Mouse (Mus musculus) MEL (cell line): ENCODE results near the gene Nxph4. TPM values are rescaled to one million over a fixed set of nuclear protein-coding genes. Genes with fewer than 3 reads are reported as not detected.
A peak's percentile ranks its signal among the peaks of the same experiment; 100 is the strongest.

Experiments
- DNase-seq: peaks from one replicate; pipeline ENCODE4 v3.0.0; 2011; ENCODE audit warnings: low read depth, low spot score
- H3K27ac ChIP-seq: 2 replicates; pipeline ENCODE4 v1.5.1; 2012; ENCODE audit warnings: low read depth, mild to moderate bottlenecking, control low read depth, low read length, moderate library complexity; ENCODE audit not compliant: control insufficient read depth
- H3K27me3 ChIP-seq, 2 experiments: fragments of 150-350 bp in 1 of 2; sonication (generic) in 1 of 2; 2 replicates each; pipeline ENCODE4 v1.6.1; 2012; ENCODE audit warnings: low read length in 2 of 2, mild to moderate bottlenecking in 2 of 2, improper control_type of control experiment in 1 of 2, moderate library complexity in 1 of 2; ENCODE audit not compliant: insufficient read depth in 2 of 2, control insufficient read depth in 1 of 2
- H3K36me3 ChIP-seq, 2 experiments: 2 replicates each; pipeline ENCODE4 v1.6.1; 2012 to 2014; ENCODE audit warnings: low read length in 2 of 2, improper control_type of control experiment in 1 of 2, inconsistent platforms in 1 of 2, mild to moderate bottlenecking in 1 of 2; ENCODE audit not compliant: insufficient read depth in 2 of 2, control insufficient read depth in 1 of 2
- H3K4me1 ChIP-seq, 2 experiments: fragments of 150-350 bp in 1 of 2; sonication (generic) in 1 of 2; 2 replicates each; pipeline ENCODE4 v1.6.1; 2012; ENCODE audit warnings: low read length in 2 of 2, improper control_type of control experiment in 1 of 2, mild to moderate bottlenecking in 1 of 2; ENCODE audit not compliant: insufficient read depth in 2 of 2, control insufficient read depth in 1 of 2
- H3K4me3 ChIP-seq, 2 experiments: fragments of 150-350 bp in 1 of 2; sonication (generic) in 1 of 2; 2 replicates each; pipeline ENCODE4 v1.5.1; 2012; ENCODE audit warnings: low read depth in 2 of 2, low read length in 2 of 2, mild to moderate bottlenecking in 2 of 2, moderate library complexity in 2 of 2, control low read depth in 1 of 2, improper control_type of control experiment in 1 of 2; ENCODE audit not compliant: control insufficient read depth in 1 of 2, insufficient read depth in 1 of 2
- H3K79me2 ChIP-seq: 2 replicates; pipeline ENCODE4 v1.6.1; 2012; ENCODE audit warnings: mild to moderate bottlenecking, low read length, moderate library complexity; ENCODE audit not compliant: control insufficient read depth, poor library complexity, insufficient read depth
- H3K9ac ChIP-seq: 2 replicates; pipeline ENCODE4 v1.6.1; 2012; ENCODE audit warnings: low read depth, mild to moderate bottlenecking, control low read depth, low read length, moderate library complexity; ENCODE audit not compliant: control insufficient read depth, poor library complexity, severe bottlenecking
- H3K9me3 ChIP-seq: fragments of 150-350 bp; sonication (generic); replicated peaks from 2 replicates; pipeline ENCODE4 v1.6.1; 2012; ENCODE audit warnings: mild to moderate bottlenecking, low read length, improper control_type of control experiment, moderate library complexity; ENCODE audit not compliant: insufficient read depth
- CHD1 ChIP-seq: IDR thresholded peaks from 2 replicates; pipeline ENCODE4 v1.6.1; 2012; ENCODE audit warnings: low read depth, mild to moderate bottlenecking, inconsistent platforms, low read length, improper control_type of control experiment
- CHD2 ChIP-seq: IDR thresholded peaks from 2 replicates; pipeline ENCODE4 v1.6.1; 2011; ENCODE audit warnings: low read length, improper control_type of control experiment
- CTCF ChIP-seq, 3 experiments: IDR thresholded peaks in 2 of 3; conservative IDR thresholded peaks in 1 of 3; 2 replicates each; pipeline ENCODE4 v1.5.1; 2011 to 2012; ENCODE audit warnings: low read length in 3 of 3, low read depth in 2 of 3, mild to moderate bottlenecking in 2 of 3, improper control_type of control experiment in 1 of 3, inconsistent platforms in 1 of 3, mixed read lengths in 1 of 3, moderate library complexity in 1 of 3; ENCODE audit not compliant: control insufficient read depth in 1 of 3, insufficient read depth in 1 of 3, poor library complexity in 1 of 3, severe bottlenecking in 1 of 3
- ELF1 ChIP-seq: IDR thresholded peaks from 2 replicates; pipeline ENCODE4 v1.6.1; 2014; ENCODE audit warnings: low read depth, mild to moderate bottlenecking, inconsistent platforms, low read length, improper control_type of control experiment, moderate library complexity
- EP300 ChIP-seq, 2 experiments: IDR thresholded peaks; 2 replicates each; pipeline ENCODE4 v1.6.1; 2011; ENCODE audit warnings: improper control_type of control experiment in 2 of 2, low read length in 2 of 2, low read depth in 1 of 2, mild to moderate bottlenecking in 1 of 2
- HCFC1 ChIP-seq: IDR thresholded peaks from 2 replicates; pipeline ENCODE4 v1.6.1; 2012; ENCODE audit warnings: low read depth, mild to moderate bottlenecking, inconsistent platforms, low read length, improper control_type of control experiment, moderate library complexity
- JUND ChIP-seq: IDR thresholded peaks from 2 replicates; pipeline ENCODE4 v1.6.1; 2011; ENCODE audit warnings: low read depth, mild to moderate bottlenecking, improper control_type of control experiment, low read length
- MAZ ChIP-seq: IDR thresholded peaks from 2 replicates; pipeline ENCODE4 v1.6.1; 2012; ENCODE audit warnings: low read depth, mild to moderate bottlenecking, inconsistent platforms, low read length, improper control_type of control experiment
- MYB ChIP-seq: IDR thresholded peaks from 2 replicates; pipeline ENCODE4 v1.6.1; 2011; ENCODE audit warnings: mild to moderate bottlenecking, low read depth, low read length, improper control_type of control experiment
- NELFE ChIP-seq: IDR thresholded peaks from 2 replicates; pipeline ENCODE4 v1.6.1; 2011; ENCODE audit warnings: low read depth, low read length, improper control_type of control experiment
- RAD21 ChIP-seq: IDR thresholded peaks from 2 replicates; pipeline ENCODE4 v1.6.1; 2011; ENCODE audit warnings: mild to moderate bottlenecking, low read depth, low read length, improper control_type of control experiment
- SIN3A ChIP-seq: IDR thresholded peaks from 2 replicates; pipeline ENCODE4 v1.6.1; 2012; ENCODE audit warnings: low read length, improper control_type of control experiment, inconsistent platforms
- TAL1 ChIP-seq: IDR thresholded peaks from 2 replicates; pipeline ENCODE4 v1.6.1; 2012; ENCODE audit warnings: mild to moderate bottlenecking, inconsistent platforms, low read length, moderate library complexity, mixed read lengths
- TBP ChIP-seq: IDR thresholded peaks from 2 replicates; pipeline ENCODE4 v1.8.0; 2011; ENCODE audit warnings: low read depth, low read length, improper control_type of control experiment
- TCF12 ChIP-seq: IDR thresholded peaks from 2 replicates; pipeline ENCODE4 v1.6.1; 2014; ENCODE audit warnings: low read depth, mild to moderate bottlenecking, inconsistent platforms, low read length, improper control_type of control experiment, moderate library complexity
- UBTF ChIP-seq: IDR thresholded peaks from 2 replicates; pipeline ENCODE4 v1.6.1; 2012; ENCODE audit warnings: low read depth, mild to moderate bottlenecking, inconsistent platforms, low read length, improper control_type of control experiment, moderate library complexity, borderline replicate concordance; ENCODE audit not compliant: insufficient read depth
- USF2 ChIP-seq, 2 experiments: IDR thresholded peaks; 2 replicates each; pipeline ENCODE4 v1.6.1; 2011 to 2012; ENCODE audit warnings: improper control_type of control experiment in 2 of 2, low read length in 2 of 2, borderline replicate concordance in 1 of 2, inconsistent platforms in 1 of 2, low read depth in 1 of 2, mild to moderate bottlenecking in 1 of 2; ENCODE audit not compliant: insufficient read depth in 1 of 2
- ZC3H11A ChIP-seq: IDR thresholded peaks from 2 replicates; pipeline ENCODE4 v1.6.1; 2012; ENCODE audit warnings: low read depth, mild to moderate bottlenecking, inconsistent platforms, low read length, improper control_type of control experiment
- ZKSCAN1 ChIP-seq: IDR thresholded peaks from 2 replicates; pipeline ENCODE4 v1.6.1; 2012; ENCODE audit warnings: low read depth, mild to moderate bottlenecking, inconsistent platforms, low read length, improper control_type of control experiment, moderate library complexity
- ZNF384 ChIP-seq: IDR thresholded peaks from 2 replicates; pipeline ENCODE4 v1.6.1; 2012; ENCODE audit warnings: low read depth, mild to moderate bottlenecking, inconsistent platforms, low read length, improper control_type of control experiment
- polyA plus RNA-seq, 2 experiments: library from polyadenylated mRNA; stranded (reverse) in 1 of 2; unstranded in 1 of 2; fragments of >175 nt in 1 of 2; fragments of >200 nt in 1 of 2; gene quantifications; 2 replicates each; pipeline versions ENCODE4 v1.2.1 to v1.2.4; 2012; ENCODE audit warnings: low replicate concordance in 2 of 2, low read depth in 1 of 2; ENCODE audit not compliant: insufficient read length in 2 of 2, insufficient read depth in 1 of 2, missing spikeins in 1 of 2
- total RNA-seq: library from RNA; depleted of rRNA; stranded (reverse); fragments of 300-350 nt; gene quantifications from 2 replicates; pipeline ENCODE4 v1.2.3, GENCODE M21; 2012

Nxph4 gene
- total and polyA plus RNA-seq, 3 experiments = 0.24 TPM; not detected in 2

DNA sequence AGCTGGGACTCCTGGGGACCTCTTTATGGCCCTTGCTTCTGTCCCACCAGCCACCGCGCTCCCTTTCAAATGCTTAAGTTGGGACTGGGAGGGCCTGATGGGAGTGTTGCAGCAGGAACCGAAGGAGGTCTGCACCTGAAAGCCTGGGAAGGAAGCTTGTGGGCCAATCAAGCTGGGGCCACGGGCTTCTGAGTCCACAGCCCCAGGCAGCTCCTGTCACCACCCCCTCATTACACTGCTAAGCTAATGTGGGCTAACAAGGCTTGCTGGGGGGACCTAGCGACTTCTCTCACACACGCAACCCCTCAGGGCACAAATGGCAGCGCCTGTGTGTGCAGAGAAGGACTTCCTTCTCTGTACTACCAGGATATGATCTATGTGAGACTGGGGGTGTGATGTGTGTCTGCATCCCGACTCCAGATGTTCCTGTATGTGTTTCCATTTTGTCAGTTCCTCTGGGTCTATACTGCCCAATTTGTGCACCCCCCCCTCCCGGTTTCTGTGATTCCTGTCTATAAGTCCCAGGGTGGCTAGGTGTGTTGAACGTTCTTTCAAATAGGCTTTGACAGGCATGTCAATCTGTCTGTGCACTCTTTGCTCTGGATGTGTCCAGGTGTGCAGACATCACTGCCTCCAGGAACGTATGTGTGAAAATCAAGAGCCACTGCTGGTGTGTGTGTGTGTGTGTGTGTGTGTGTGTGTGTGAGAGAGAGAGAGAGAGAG, 23.3 kb downstream of the Nxph4 start:
- Histone ChIP-seq H3K4me1 (peaks cover 0 to 30% of the 10 kb centered on the region in 2 experiments; a peak in 3 of 4 replicates), H3K79me2 (no peaks in the 10 kb centered on the region; the same call in 1 of the 2 replicates), H3K27ac (no peak overlapping the region), H3K36me3 (peaks cover 0 to 2% of the 10 kb centered on the region in 2 experiments; a peak in 2 of 4 replicates), H3K27me3 (no peaks in the 10 kb centered on the region), H3K9ac (peak overlapping the region; percentile 67), H3K9me3 (no peaks in the 10 kb centered on the region), H3K4me3 (peak overlapping the region; percentile 45 to 63; a peak in 3 of 4 replicates)
- TF ChIP-seq TAL1 = no peak
- DNase-seq = peak; percentile 38

- TF ChIP-seq SIN3A (peak; percentile 16; the same call in 1 of the 2 replicates), TBP (no peak)
- DNase-seq = peak; percentile 33
- no peaks in the 10 kb centered on the region; the same call in 1 of the 2 replicates for H3K79me2 ChIP-seq
- no peak overlapping the region for H3K27ac ChIP-seq
- peaks cover 0 to 20% of the 10 kb centered on the region in 2 experiments; a peak in 2 of 4 replicates for H3K4me1 ChIP-seq
- H3K9ac ChIP-seq = no peak overlapping the region
- H3K36me3 ChIP-seq = peaks cover 0 to 2% of the 10 kb centered on the region in 2 experiments; a peak in 2 of 4 replicates
- no peaks in the 10 kb centered on the region for H3K27me3 ChIP-seq
- peak overlapping the region in 1 of 2 experiments; percentile 30; a peak in 1 of 4 replicates for H3K4me3 ChIP-seq
- no peaks in the 10 kb centered on the region for H3K9me3 ChIP-seq
Measured at GRCm38 (mm10) chr10:127509837-127510701, 24.3 kb downstream of the Nxph4 start.

DNA sequence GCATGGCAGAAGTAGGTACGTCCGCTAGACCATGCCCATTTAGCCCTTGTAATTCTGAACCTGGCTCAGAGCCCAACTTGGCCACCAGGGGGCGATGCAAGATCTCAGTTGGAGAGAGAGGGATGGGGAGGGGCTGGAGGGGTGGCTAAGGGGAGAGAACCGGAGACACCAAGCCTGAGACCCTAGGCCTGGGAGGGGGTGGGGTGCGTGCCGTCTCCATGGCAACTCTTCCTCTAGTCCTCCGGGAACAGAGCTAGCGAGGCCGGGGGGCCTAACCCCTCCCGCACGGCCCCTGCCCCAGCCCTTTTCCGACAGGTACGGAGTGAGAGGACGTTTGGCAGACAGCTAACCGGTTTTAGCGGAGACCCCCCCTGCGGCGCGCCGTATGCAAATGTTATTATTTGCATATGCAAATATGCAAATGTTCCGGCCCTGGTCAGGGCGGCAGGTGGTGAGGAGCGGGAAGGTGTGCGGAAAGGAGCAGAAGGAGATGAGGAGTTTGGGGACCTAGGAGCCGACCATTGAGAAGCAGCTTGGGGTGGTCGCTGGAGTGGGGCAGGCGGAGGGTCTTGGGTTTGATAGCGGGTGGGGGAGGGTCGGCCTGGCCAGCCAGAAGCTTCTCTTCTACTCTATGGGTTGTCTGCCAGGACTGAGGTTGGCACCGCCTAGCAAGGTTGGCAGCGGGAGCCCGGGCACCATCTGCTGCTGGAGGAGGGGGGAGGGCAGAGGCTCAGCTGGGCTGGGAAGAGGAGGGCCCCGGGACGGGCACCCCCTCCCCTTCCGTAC, 25.1 kb downstream of the Nxph4 start:
- H3K4me1 ChIP-seq = peaks cover 0 to 13% of the 10 kb centered on the region in 2 experiments; a peak in 2 of 4 replicates
- peak overlapping the region; percentile 38 to 43; a peak in 3 of 4 replicates for H3K4me3 ChIP-seq
- H3K9me3 ChIP-seq = no peaks in the 10 kb centered on the region
- peak overlapping the region; percentile 44; the same call in 1 of the 2 replicates for H3K9ac ChIP-seq
- H3K27me3 ChIP-seq = no peaks in the 10 kb centered on the region
- H3K27ac ChIP-seq = no peak overlapping the region
- peak; percentile 89 for DNase-seq
- H3K36me3 ChIP-seq = no peaks in the 10 kb centered on the region; a peak in 2 of 4 replicates
- no peaks in the 10 kb centered on the region; the same call in 1 of the 2 replicates for H3K79me2 ChIP-seq
- TF ChIP-seq CTCF (IDR thresholded peaks at IDR 0.05 in 2 of 3, conservative IDR thresholded peaks at IDR 0.05 in 1 of 3; ENCODE audit: control insufficient read depth in 1 of 3, insufficient read depth in 1 of 3, low read depth in 2 of 3, low read length in 3 of 3, poor library complexity in 1 of 3, severe bottlenecking in 1 of 3) (peak; percentile 65 to 96 (median 91)), CHD1 (no peak), ZKSCAN1 (no peak), USF2 (IDR thresholded peaks at IDR 0.05; ENCODE audit: borderline replicate concordance in 1 of 2, insufficient read depth in 1 of 2, low read depth in 1 of 2, low read length in 2 of 2) (no peak), RAD21 (peak; percentile 71), ZNF384 (no peak), MAZ (peak; percentile 93), ELF1 (no peak), NELFE (no peak), EP300 (IDR thresholded peaks at IDR 0.05; ENCODE audit: low read depth in 1 of 2, low read length in 2 of 2) (no peak), TAL1 (no peak), HCFC1 (no peak), JUND (no peak), ZC3H11A (peak; percentile 77), UBTF (no peak), TCF12 (no peak), CHD2 (no peak), MYB (peak; percentile 77)
